Mouse (Mus musculus) cerebellum, postnatal 14 days (tissue): ENCODE results near the gene App.

Source experiments
- DNase-seq, 2 experiments: peaks; one replicate each; pipeline ENCODE4 v3.0.0; 2021; ENCODE audit warnings: mixed read lengths in 2 of 2

App gene

GRCm38 (mm10) chr16:85149509-85149871 lies 24.1 kb downstream of the App start:
- DNase-seq: no peak

- no peak for DNase-seq
Observed at GRCm38 (mm10) chr16:85148615-85149508, 24.7 kb downstream of the App start.

DNA sequence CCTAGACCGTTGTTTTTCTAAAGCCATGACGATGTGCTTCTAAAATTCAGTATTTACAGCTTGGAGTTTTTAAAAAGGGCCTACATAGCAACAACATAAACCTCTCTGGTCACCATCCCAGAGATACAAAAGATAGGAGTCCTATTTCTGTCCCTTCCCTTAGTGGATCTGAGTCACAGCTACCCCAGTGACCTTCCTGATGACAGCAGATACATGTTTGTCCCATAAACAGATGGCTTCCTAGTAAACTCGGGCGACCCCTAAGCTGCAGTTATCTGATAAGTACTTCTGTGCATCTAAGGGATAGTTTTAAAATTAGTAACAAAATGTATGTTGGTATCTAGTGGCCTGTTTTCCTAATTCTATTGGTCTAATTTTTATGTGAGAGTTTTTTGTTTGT lies 26.1 kb downstream of the App start:
- no peak for DNase-seq

GRCm38 (mm10) chr16:85145771-85146178 lies 27.8 kb downstream of the App start:
- DNase-seq: no peak

DNA sequence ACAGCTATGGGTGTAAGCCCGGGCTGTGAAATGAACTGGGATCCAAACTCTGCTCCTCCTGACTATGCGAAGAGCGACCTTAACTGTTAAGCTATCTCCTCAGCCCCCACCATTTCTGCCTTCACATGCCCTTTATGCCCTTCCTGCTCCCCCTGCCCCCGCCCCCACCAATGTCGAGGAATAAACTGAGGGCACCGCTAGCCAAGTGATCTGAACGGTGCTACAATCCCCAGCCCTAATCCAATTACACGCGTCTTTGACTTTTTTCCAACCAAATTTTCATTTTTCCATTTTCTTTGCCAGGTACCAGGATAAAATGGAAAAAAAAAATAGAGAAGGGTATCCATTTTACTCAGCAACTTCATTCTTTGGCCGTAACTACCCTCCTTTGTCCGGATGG lies 28.2 kb downstream of the App start:
- DNase-seq: no peak

DNA sequence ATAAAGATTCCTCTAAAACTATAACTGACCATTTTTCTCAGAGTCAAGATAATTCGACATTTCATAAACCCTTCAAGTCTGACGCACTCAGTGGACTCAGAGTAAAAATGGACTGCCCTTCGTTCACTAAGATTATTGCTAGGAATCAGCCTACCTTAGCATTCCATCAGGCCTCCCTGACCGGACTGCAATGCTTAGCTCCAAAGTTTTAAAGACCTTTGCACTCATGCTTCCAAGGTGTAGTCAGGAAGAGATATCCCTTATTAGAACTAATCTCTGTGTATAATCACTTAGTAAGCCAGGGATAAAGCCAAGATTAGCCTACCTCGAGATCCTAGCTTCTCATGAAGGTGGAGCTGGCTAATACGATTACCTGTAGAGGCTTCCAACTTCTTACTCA lies 29.2 kb downstream of the App start:
- no peak for DNase-seq

DNA sequence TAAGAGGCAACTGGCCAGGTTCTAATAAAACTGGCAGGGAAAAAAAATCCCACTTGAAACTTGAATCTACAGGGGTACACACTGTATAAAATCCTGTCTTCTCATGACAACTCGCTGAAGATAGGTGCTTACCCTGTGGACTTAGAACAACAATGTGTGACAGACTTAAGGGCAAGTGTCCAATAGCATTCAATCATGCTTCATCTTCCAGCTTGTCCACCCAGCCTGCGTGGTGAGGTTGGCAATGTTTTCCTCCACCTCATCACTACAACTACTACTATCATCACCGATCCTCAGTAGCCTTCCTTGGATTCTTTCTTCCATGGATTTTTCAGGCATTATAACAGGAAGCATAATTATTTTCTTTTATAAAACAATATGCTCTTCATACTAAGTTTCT lies 29.7 kb downstream of the App start:
- DNase-seq: no peak

DNA sequence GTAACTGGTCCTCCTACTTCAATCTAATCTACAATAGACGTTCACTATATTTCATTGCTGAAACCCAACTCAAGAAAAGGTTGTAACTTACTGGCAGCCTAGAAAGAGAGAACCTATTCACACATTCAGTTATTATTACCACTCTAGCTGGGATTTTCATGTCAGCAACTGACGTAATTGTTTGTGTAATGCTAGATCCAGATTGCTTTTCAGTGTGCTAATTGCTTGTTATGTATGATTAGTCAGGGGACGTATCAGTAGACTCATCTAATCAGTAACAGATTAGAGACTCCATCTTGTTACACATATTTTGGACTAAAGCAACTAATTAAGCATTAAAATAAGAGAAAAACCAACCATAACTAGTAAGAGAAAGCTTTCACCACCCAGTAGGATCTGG lies 30.4 kb downstream of the App start:
- DNase-seq: no peak

GRCm38 (mm10) chr16:85141404-85141803 lies 32.2 kb downstream of the App start:
- no peak for DNase-seq

GRCm38 (mm10) chr16:85139178-85139604 lies 34.4 kb downstream of the App start:
- DNase-seq: peak in 1 of 2 experiments; percentile 42

DNA sequence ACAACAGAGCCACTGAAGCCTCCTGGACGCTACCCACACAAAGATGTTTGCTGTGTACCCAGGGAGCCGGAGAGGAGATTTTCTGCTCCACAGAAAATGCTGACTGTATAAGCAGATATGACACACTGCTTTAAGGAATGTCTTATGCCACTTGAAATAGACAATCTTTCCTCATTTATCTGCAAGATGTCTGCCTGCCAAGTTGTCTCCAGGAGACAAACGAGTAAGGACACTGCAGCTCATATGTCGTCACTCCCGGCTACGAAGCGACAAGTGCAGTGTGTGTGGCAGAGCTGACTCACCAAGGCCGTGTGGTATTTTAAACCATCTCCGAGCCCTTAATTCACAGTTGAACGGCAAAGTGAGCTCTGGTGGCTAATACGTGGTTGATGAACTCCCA lies 36.2 kb downstream of the App start:
- peak; percentile 26 to 44 for DNase-seq

GRCm38 (mm10) chr16:85136046-85136445 lies 37.5 kb downstream of the App start:
- no peak for DNase-seq

DNA sequence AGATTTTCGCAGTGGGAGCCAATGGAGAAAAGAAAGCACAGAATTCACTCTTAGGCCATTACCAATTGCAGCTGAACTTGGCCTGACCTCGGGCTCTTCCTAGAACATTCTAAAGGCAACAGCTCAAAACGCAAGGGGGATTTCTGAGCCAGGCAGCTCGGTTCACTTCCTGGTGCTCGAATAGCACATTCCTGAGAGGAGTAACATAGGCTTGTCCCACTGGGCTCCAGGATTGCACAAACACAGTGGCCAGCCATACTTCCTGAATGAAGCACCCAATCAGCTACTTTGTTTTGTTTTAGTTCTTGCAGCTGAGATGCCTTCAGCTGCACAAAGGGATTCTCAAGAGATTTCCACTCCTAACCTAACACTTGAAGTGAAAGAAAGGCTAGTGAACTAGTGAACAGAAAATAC lies 40.1 kb downstream of the App start:
- DNase-seq: no peak

- no peak for DNase-seq
Observed at GRCm38 (mm10) chr16:85133057-85133456, 40.5 kb downstream of the App start.

- DNase-seq: no peak
Observed at GRCm38 (mm10) chr16:85132182-85132581, 41.4 kb downstream of the App start.

DNA sequence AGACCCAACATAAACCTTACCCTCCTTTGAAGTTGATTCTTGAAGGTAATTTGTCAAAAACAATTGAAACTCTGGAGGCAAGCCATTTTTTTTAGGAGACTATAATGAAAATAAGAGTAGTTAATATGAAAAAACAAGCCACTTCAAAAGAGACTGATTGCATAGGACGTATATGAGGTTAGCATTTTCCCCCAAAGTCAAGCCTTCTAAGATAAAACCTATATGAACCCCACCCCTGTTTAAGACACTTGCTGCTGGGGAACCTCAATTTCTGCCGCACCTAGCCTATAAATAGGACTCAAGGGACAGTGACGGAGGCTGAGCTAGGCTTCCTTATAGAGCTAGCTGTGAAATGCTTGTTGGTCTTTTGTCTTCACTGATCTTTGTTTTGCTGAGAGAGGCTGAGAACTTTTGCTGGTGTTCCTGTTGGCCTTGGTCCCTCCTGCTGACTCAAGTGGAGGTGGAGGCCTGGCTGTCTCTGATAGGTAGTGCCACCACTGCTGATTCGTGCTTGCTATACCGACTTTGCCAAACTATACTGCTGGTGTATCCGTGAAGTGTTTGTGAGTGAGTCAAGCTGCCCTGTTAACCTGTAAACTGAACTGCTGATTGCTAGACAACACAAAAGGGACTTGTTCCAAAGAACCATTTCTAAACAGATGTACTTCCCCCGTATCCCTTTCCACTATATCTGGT lies 42.6 kb downstream of the App start:
- no peak for DNase-seq

GRCm38 (mm10) chr16:85128693-85129657 lies 44.6 kb downstream of the App start:
- DNase-seq: no peak

GRCm38 (mm10) chr16:85128347-85128664 lies 45.3 kb downstream of the App start:
- peak in 1 of 2 experiments; percentile 60 for DNase-seq

GRCm38 (mm10) chr16:85127661-85128346 lies 45.8 kb downstream of the App start:
- DNase-seq: peak in 1 of 2 experiments; percentile 53

DNA sequence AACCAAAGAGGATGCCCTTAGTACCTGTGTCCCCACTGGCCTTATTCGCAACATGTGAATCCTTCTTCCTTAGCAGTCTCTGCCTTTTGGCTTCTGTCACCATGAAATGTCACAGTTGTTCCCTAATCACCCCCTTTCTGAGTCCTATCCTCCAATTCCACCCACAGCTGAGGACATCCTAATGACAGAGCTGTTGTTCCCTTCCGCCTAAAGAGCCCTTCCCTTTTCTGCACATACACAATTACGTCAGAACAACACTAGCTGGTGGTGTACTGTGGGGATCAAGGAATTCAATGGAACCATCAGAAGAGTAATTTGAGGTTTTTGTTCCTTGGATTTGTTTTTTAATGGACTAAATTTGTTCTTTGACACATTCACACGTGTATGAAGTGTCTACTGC lies 48.9 kb downstream of the App start:
- DNase-seq: no peak

DNA sequence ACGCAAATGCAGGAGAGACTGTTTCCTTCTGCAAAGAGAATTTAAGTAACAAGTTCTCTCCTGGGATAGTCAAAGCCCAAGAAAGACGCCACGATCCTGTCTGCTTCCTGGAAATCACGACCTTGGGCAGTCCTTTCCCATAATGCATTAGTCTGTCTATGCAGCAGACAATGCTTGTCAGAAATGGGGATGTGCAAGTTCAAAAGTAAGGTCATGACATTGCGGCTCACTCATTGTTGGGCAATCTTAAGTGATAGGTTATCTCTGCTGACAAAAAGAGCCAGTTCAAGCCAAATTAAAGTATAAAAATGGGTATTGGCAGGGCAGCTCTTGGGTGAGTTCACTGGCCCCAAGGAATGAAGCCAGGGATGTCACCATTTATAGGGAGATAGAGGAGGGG lies 51.6 kb downstream of the App start:
- no peak for DNase-seq

- DNase-seq: no peak
Observed at GRCm38 (mm10) chr16:85118916-85119315, 54.6 kb downstream of the App start.

- no peak for DNase-seq
Observed at GRCm38 (mm10) chr16:85117541-85117940, 56.0 kb downstream of the App start.
